Mouse (Mus musculus) testis, adult 2 months (tissue): ENCODE data around the gene Olfr1086. TPM values are rescaled to one million over a fixed set of nuclear protein-coding genes. Genes with fewer than 3 reads are reported as not detected.
"Not testable (repeated sequence)": the region's sequence is repeated elsewhere in the genome, so short reads cannot be mapped to it uniquely, and the experiment has no call there.

Experiments used
- H3K27ac ChIP-seq: fragments of 200-500 bp; 2 replicates; pipeline ENCODE4 v1.5.1; 2012; ENCODE audit warnings: low read depth, low read length; ENCODE audit not compliant: control insufficient read depth, insufficient read depth
- H3K27me3 ChIP-seq: fragments of 200-500 bp; 2 replicates; pipeline ENCODE4 v1.6.1; 2012; ENCODE audit warnings: mild to moderate bottlenecking, low read length, moderate library complexity; ENCODE audit not compliant: control insufficient read depth, insufficient read depth
- H3K36me3 ChIP-seq: fragments of 200-500 bp; 2 replicates; pipeline ENCODE4 v1.6.1; 2012; ENCODE audit warnings: mild to moderate bottlenecking, low read length; ENCODE audit not compliant: control insufficient read depth, insufficient read depth
- H3K4me1 ChIP-seq: fragments of 200-500 bp; 2 replicates; pipeline ENCODE4 v1.6.1; 2012; ENCODE audit warnings: low read length; ENCODE audit not compliant: control insufficient read depth, insufficient read depth
- H3K4me3 ChIP-seq: fragments of 200-500 bp; 2 replicates; pipeline ENCODE4 v1.5.1; 2012; ENCODE audit warnings: low read depth, mild to moderate bottlenecking, low read length, moderate library complexity, mixed read lengths; ENCODE audit not compliant: control insufficient read depth
- CTCF ChIP-seq: fragments of 200-500 bp; IDR thresholded peaks from 2 replicates; pipeline ENCODE4 v1.5.1; 2012; ENCODE audit warnings: low read depth, mild to moderate bottlenecking, inconsistent platforms, low read length, moderate library complexity; ENCODE audit not compliant: control insufficient read depth, insufficient read depth, insufficient replicate concordance
- POLR2A ChIP-seq: fragments of 200-500 bp; IDR thresholded peaks from 2 replicates; pipeline ENCODE4 v1.6.1; 2012; ENCODE audit warnings: low read depth, mild to moderate bottlenecking, inconsistent platforms, low read length, moderate library complexity; ENCODE audit not compliant: control insufficient read depth
- polyA plus RNA-seq: library from polyadenylated mRNA; depleted of rRNA; stranded (reverse); fragments of >200 nt; gene quantifications from 2 replicates; pipeline ENCODE4 v1.2.3, GENCODE M21; 2012; rRNA removed

Olfr1086 gene
- not detected in 2 replicates for polyA plus RNA-seq

DNA sequence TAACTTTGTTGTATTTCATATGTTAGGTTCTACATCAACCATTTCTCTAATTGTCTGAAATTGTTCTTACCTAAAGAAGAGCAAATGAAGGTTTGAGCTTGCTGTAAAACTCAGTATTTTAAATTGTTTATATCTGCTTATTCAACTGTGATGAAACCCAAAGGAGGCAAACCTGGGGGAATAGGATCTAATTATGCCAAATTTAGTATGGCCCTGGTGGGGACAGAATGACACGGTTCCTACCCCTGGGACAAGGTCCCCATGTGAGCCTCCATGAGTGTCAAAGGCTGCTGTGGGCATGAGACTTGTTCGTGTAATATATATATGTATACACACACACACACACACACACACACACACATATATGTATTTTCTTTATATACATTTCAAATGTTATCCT lies at the start of gene Olfr1086:
Olfr1086 (minus strand) TSS at position 101 of the 400 bp plus-strand sequence.
- H3K4me1 ChIP-seq = no peaks in the 10 kb centered on the region
- TF ChIP-seq CTCF (no peak), POLR2A (no peak)
- no peaks in the 10 kb centered on the region for H3K36me3 ChIP-seq

GRCm38 (mm10) chr2:86698295-86698694 lies 18.4 kb upstream of the Olfr1086 start, which contains the start of gene Olfr1087:
TSS of gene Olfr1087 (minus strand) at chr2:86698395.
- no peak within 1 kb of the TSS for H3K27ac ChIP-seq
- no peaks in the 10 kb centered on the region for H3K4me1 ChIP-seq
- H3K36me3 ChIP-seq = no peaks in the 10 kb centered on the region
- TF ChIP-seq CTCF = no peak
- no peak for TF ChIP-seq POLR2A
- H3K27me3 ChIP-seq = no peaks in the 10 kb centered on the region
- no peak within 1 kb of the TSS for H3K4me3 ChIP-seq

More for the DNA sequence above, at the start of gene Olfr1086:
- no peak within 1 kb of the TSS for H3K27ac ChIP-seq
- no peaks in the 10 kb centered on the region for H3K27me3 ChIP-seq
- H3K4me3 ChIP-seq = no peak within 1 kb of the TSS

- TF ChIP-seq POLR2A (no peak), CTCF (no peak)
- Histone ChIP-seq H3K27ac (no peak within 1 kb of the TSS), H3K27me3 (no peaks in the 10 kb centered on the region), H3K4me1 (no peaks in the 10 kb centered on the region), H3K4me3 (no peak within 1 kb of the TSS), H3K36me3 (no peaks in the 10 kb centered on the region)
These were observed 18.0 kb downstream of the Olfr1086 start, which contains the start of gene Olfr1085 for GRCm38 (mm10) chr2:86661919-86662318. TSS of gene Olfr1085 (minus strand) at chr2:86662019.

GRCm38 (mm10) chr2:86639625-86640024 lies 40.3 kb downstream of the Olfr1086 start, which contains the start of gene Olfr1084:
TSS of gene Olfr1084 (minus strand) at chr2:86639725.
- H3K27ac ChIP-seq, H3K4me1 ChIP-seq, H3K36me3 ChIP-seq, H3K27me3 ChIP-seq, H3K4me3 ChIP-seq: not testable (repeated sequence)

Other genes with a start within 250 kb of the Olfr1086 start
- gene Olfr1065, start 229.5 kb downstream of the Olfr1086 start, polyA plus RNA-seq = not detected in 2 replicates
- not detected in 2 replicates for gene Olfr1066, start 223.8 kb downstream of the Olfr1086 start, polyA plus RNA-seq
- gene Olfr228, start 192.7 kb downstream of the Olfr1086 start, polyA plus RNA-seq = not detected in 2 replicates
- gene Olfr1076, start 171.6 kb downstream of the Olfr1086 start, polyA plus RNA-seq = not detected in 2 replicates
- gene Olfr1079, start 137.6 kb downstream of the Olfr1086 start, polyA plus RNA-seq = not detected in 2 replicates
- gene Olfr1080, start 121.9 kb downstream of the Olfr1086 start, polyA plus RNA-seq = not detected in 2 replicates
- not detected in 2 replicates for gene Olfr1082, start 81.1 kb downstream of the Olfr1086 start, polyA plus RNA-seq
- gene Olfr1084, start 40.4 kb downstream of the Olfr1086 start, polyA plus RNA-seq = not detected in 2 replicates
- not detected in 2 replicates for gene Olfr1085, start 18.1 kb downstream of the Olfr1086 start, polyA plus RNA-seq
- not detected in 2 replicates for gene Olfr1087, start 18.3 kb upstream of the Olfr1086 start, polyA plus RNA-seq
- not detected in 2 replicates for gene Olfr1089, start 53.6 kb upstream of the Olfr1086 start, polyA plus RNA-seq
- gene Olfr1090, start 78.9 kb upstream of the Olfr1086 start, polyA plus RNA-seq = 0.12 TPM in 1 of 2 replicates, not detected in the other
- not detected in 2 replicates for gene Olfr1093, start 102.4 kb upstream of the Olfr1086 start, polyA plus RNA-seq
- not detected in 2 replicates for gene Olfr141, start 129.9 kb upstream of the Olfr1086 start, polyA plus RNA-seq
- not detected in 2 replicates for gene Olfr1094, start 144.6 kb upstream of the Olfr1086 start, polyA plus RNA-seq
- gene Olfr1095, start 171.6 kb upstream of the Olfr1086 start, polyA plus RNA-seq = not detected in 2 replicates
- gene Gm13723, start 194.7 kb upstream of the Olfr1086 start, polyA plus RNA-seq = not detected in 2 replicates
- gene Olfr1097, start 212.1 kb upstream of the Olfr1086 start, polyA plus RNA-seq = not detected in 2 replicates
- gene Olfr1098, start 244.5 kb upstream of the Olfr1086 start, polyA plus RNA-seq = not detected in 2 replicates